Mouse (Mus musculus) embryonic facial prominence, embryonic 10.5 days (tissue): ENCODE results near the gene Cmc1. TPM values are rescaled to one million over a fixed set of nuclear protein-coding genes. Genes with fewer than 3 reads are reported as not detected.
"Not testable (repeated sequence)": the region's sequence is repeated elsewhere in the genome, so short reads cannot be mapped to it uniquely, and the experiment has no call there.

Experiments used
- DNase-seq: peaks from one replicate; pipeline ENCODE4 v3.0.0-alpha.2; 2017; ENCODE audit warnings: low spot score
- H3K27ac ChIP-seq: fragments of 300-500 bp; sonication (generic); replicated peaks from 2 replicates; pipeline ENCODE4 v1.5.1; 2016; ENCODE audit warnings: mild to moderate bottlenecking
- H3K27me3 ChIP-seq: fragments of 300-500 bp; sonication (generic); replicated peaks from 2 replicates; pipeline ENCODE4 v1.6.1; 2016; ENCODE audit warnings: low read depth, mild to moderate bottlenecking; ENCODE audit not compliant: poor library complexity, severe bottlenecking
- H3K36me3 ChIP-seq: fragments of 300-500 bp; sonication (generic); replicated peaks from 2 replicates; pipeline ENCODE4 v1.6.1; 2016; ENCODE audit warnings: mild to moderate bottlenecking, moderate library complexity
- H3K4me1 ChIP-seq: fragments of 300-500 bp; sonication (generic); 2 replicates; pipeline ENCODE4 v1.6.1; 2016
- H3K4me3 ChIP-seq: fragments of 300-500 bp; sonication (generic); 2 replicates; pipeline ENCODE4 v1.5.1; 2016; ENCODE audit warnings: mild to moderate bottlenecking, moderate library complexity
- H3K9me3 ChIP-seq: fragments of 300-500 bp; sonication (generic); 2 replicates; pipeline ENCODE4 v1.6.1; 2016; ENCODE audit warnings: mild to moderate bottlenecking
- WGBS: fragments of 180-500 bp; shearing (Covaris S2); methylation state at CpG from one replicate; pipeline ENCODE4 v1.1.7; 2016; 5-methylcytosine and 5-hydroxymethylcytosine counted together
- polyA plus RNA-seq: library from polyadenylated mRNA; unstranded; fragments of >200 nt; fragmentation: Nextera tagmentation; extraction: Ambion mirVana; gene quantifications from 2 replicates; pipeline ENCODE4 v1.2.1, GENCODE M21; 2016

Gene Cmc1
- polyA plus RNA-seq, 1 experiment from 2014 or later, result 30.9 TPM

GRCm38 (mm10) chr9:118168544-118168943 is 18.6 kb upstream of the Cmc1 start:
- H3K4me1 ChIP-seq, result no peaks in the 10 kb centered on the region
- no peaks in the 10 kb centered on the region for H3K36me3 ChIP-seq
- no peaks in the 10 kb centered on the region for H3K9me3 ChIP-seq
- 46% methylated on average over 5 of the region's 5 CpGs for WGBS
- no peak for DNase-seq
- no peak overlapping the region for H3K27ac ChIP-seq
- H3K27me3 ChIP-seq, result no peaks in the 10 kb centered on the region
- no peak overlapping the region for H3K4me3 ChIP-seq

- Histone ChIP-seq H3K9me3 (no peaks in the 10 kb centered on the region), H3K36me3 (no peaks in the 10 kb centered on the region), H3K4me1 (no peaks in the 10 kb centered on the region), H3K4me3 (no peak overlapping the region), H3K27me3 (no peaks in the 10 kb centered on the region), H3K27ac (no peak overlapping the region)
- 90% methylated on average over 6 of the region's 6 CpGs for WGBS
- DNase-seq, result no peak
Measured at GRCm38 (mm10) chr9:118167606-118168005, 17.6 kb upstream of the Cmc1 start.

DNA sequence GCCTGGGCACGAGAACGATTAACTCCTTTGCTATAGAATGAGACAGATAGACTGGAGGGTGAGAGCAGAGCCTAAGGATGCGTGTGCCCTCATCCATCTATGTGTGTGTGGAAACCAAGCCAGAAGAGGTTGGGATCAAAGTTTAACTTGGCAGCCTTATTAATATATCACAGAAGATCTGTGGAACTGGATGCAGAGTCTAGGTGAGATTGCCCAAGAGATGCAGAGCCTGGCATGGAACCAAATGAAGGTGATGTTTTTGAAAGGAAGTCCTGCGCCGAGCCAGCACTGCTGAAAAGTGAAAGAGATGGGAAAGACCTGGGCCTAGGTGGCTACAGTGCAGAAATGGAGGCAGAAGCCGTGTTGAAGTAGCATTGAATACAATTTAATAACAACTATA is 11.6 kb upstream of the Cmc1 start:
- Histone ChIP-seq H3K27me3 (no peaks in the 10 kb centered on the region), H3K36me3 (no peaks in the 10 kb centered on the region), H3K27ac (no peak overlapping the region), H3K4me1 (no peaks in the 10 kb centered on the region), H3K9me3 (no peaks in the 10 kb centered on the region), H3K4me3 (no peak overlapping the region)
- 92% methylated on average over 6 of the region's 6 CpGs for WGBS
- DNase-seq, result no peak

DNA sequence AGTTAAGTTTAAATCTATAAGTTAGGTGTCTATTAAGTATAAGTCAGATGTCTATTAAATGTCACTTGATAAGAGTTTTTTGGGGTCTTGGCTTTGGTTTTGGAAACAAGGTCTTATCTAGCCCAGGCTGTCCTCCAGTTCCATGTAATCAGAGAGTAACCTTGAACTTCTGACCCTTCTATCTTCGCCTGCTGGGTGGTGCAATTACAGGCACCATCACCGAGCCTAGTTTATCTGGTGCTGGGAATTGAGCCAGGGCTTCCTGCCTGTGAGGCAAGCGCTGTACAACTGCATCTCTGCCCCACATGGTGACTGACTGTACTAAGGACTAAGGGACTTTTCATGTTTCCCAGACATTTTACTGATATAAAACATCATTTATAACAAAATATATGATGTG is 10.0 kb upstream of the Cmc1 start:
- H3K27ac ChIP-seq, result no peak overlapping the region
- DNase-seq, result no peak
- H3K27me3 ChIP-seq, result no peaks in the 10 kb centered on the region
- WGBS, result 74% methylated on average over 3 of the region's 3 CpGs
- no peak overlapping the region for H3K4me3 ChIP-seq
- H3K9me3 ChIP-seq, result no peaks in the 10 kb centered on the region
- H3K36me3 ChIP-seq, result no peaks in the 10 kb centered on the region
- H3K4me1 ChIP-seq, result no peaks in the 10 kb centered on the region

DNA sequence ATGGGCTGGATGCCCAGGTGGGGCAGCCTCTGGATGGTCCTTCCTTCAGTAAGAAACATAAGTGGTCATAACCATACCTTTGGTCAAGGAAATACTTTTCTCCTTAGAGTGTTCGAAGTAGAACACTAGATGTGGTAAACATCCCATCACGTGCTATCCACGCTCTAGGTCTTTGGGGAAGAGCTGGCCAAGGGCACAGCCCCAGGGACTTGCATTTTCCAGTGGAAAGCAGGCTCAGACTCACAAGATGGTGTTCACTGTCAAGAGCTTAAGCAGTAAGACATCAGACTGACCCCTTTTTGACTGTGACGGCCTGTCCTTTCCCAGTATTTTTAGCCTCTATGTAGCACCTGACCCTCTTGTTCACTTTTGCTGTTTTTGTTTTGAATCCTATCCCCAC is 8.2 kb upstream of the Cmc1 start:
- Histone ChIP-seq H3K9me3 (no peaks in the 10 kb centered on the region), H3K4me1 (no peaks in the 10 kb centered on the region), H3K4me3 (no peak overlapping the region), H3K27me3 (no peaks in the 10 kb centered on the region), H3K27ac (no peak overlapping the region), H3K36me3 (no peaks in the 10 kb centered on the region)
- no peak for DNase-seq
- 95% methylated on average over 4 of the region's 4 CpGs for WGBS

DNA sequence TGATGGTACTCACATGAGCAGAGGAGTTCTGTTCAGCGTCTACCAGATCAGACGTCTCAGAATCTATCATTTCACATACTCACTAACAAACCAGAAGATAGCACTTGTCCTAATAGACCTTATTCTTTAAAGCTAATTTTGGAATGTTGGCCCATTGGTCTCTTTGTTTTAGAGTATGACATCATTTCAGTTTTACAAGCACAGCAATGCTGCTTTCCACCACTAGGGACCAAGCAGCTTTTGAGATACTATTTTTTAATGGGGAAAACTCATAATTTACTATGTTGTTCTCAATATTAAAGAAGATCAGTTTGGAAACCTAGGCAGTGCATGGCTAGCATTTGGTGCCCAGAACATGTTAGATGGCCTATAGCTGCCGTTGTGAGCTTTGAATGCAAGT is 7.3 kb upstream of the Cmc1 start:
- WGBS, result 92% methylated on average over 3 of the region's 3 CpGs
- no peak for DNase-seq
- Histone ChIP-seq H3K9me3 (no peaks in the 10 kb centered on the region), H3K27me3 (no peaks in the 10 kb centered on the region), H3K4me1 (no peaks in the 10 kb centered on the region), H3K36me3 (no peaks in the 10 kb centered on the region), H3K4me3 (no peak overlapping the region), H3K27ac (no peak overlapping the region)

- no peaks in the 10 kb centered on the region for H3K36me3 ChIP-seq
- no peak overlapping the region for H3K4me3 ChIP-seq
- H3K27me3 ChIP-seq, result no peaks in the 10 kb centered on the region
- WGBS, result 84% methylated on average over 5 of the region's 5 CpGs
- no peaks in the 10 kb centered on the region for H3K9me3 ChIP-seq
- H3K4me1 ChIP-seq, result peaks cover 6% of the 10 kb centered on the region
- H3K27ac ChIP-seq, result no peak overlapping the region
- no peak for DNase-seq
Measured at GRCm38 (mm10) chr9:118154666-118155065, 4.7 kb upstream of the Cmc1 start.

GRCm38 (mm10) chr9:118151221-118151507 is 1.2 kb upstream of the Cmc1 start:
- DNase-seq, result no peak
- Histone ChIP-seq H3K4me3 (no peak overlapping the region), H3K27ac (no peak overlapping the region), H3K4me1 (peaks cover 6% of the 10 kb centered on the region), H3K27me3 (no peaks in the 10 kb centered on the region), H3K36me3 (no peaks in the 10 kb centered on the region), H3K9me3 (no peaks in the 10 kb centered on the region)
- 96% methylated on average over 1 of the region's 1 CpGs for WGBS

GRCm38 (mm10) chr9:118150429-118151220 is 648 bp upstream of the Cmc1 start:
- Histone ChIP-seq H3K9me3 (no peaks in the 10 kb centered on the region), H3K4me3 (peak overlapping the region; percentile 84), H3K27me3 (no peaks in the 10 kb centered on the region), H3K4me1 (peaks cover 6% of the 10 kb centered on the region), H3K27ac (peak overlapping the region; percentile 95), H3K36me3 (no peaks in the 10 kb centered on the region)
- WGBS, result 87% methylated on average over 20 of the region's 20 CpGs
- DNase-seq, result peak; percentile 11

GRCm38 (mm10) chr9:118140356-118140755 is 9.6 kb downstream of the Cmc1 start:
- not testable (repeated sequence) for H3K4me1 ChIP-seq
- 92% methylated on average over 3 of the region's 3 CpGs for WGBS

DNA sequence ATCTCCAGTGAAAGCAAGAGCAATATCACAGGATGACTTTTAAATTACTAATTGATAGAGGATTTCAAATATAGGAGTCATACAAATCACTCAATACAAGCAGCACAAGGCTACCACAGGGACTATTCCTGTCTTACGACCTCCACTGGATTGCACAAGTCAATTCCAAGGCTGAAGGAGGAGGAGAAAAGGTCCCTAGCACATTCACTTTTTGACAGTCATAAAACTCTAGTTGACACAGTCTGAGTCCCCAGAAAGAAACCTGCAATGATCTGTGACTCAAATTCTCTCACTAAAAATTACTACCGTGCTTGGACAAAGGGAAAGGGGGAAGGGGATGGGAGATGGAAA is 39.6 kb downstream of the Cmc1 start:
- no peak overlapping the region for H3K27ac ChIP-seq
- no peak for DNase-seq
- no peak overlapping the region for H3K4me3 ChIP-seq
- peaks cover 6% of the 10 kb centered on the region; the same call in 1 of the 2 replicates for H3K36me3 ChIP-seq
- 89% methylated on average over 2 of the region's 2 CpGs for WGBS
- H3K27me3 ChIP-seq, result no peaks in the 10 kb centered on the region
- H3K9me3 ChIP-seq, result no peaks in the 10 kb centered on the region
- H3K4me1 ChIP-seq, result no peaks in the 10 kb centered on the region

More at GRCm38 (mm10) chr9:118140356-118140755, 9.6 kb downstream of the Cmc1 start:
- not testable (repeated sequence) for H3K27me3 ChIP-seq, H3K9me3 ChIP-seq, H3K4me3 ChIP-seq, H3K27ac ChIP-seq, DNase-seq
- peaks cover 26% of the 10 kb centered on the region for H3K36me3 ChIP-seq

DNA sequence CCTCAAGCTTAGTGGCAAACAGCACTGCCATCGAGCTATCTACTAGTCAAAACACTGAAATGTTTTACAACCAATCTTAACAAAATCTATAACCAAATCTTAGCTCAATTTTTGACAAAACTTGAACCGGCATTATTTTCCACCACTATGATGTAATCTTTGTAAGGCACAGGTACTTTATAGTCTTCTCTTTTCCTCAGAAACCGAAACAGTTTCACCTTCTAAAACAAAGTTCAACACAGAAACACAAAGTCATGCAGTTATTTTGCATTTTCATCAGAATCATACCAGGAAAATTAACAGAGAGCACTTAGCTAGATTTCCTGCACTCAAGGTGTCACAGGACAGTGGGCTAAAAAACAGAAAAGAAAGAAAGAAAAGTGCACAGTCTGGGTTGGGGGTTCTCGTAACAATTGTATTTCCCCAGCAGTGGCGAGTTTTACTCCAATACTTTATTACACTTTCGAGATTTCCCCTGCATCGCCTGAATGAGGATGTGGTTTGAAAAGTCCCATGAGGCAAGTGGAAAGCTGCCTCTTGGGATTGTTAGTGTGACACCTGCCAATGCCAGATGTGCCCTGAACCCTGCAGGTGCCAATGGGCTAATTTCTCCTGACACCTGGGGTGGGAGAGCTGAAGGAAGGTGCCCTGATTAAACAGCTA is 40.1 kb downstream of the Cmc1 start:
- WGBS, result 89% methylated on average over 7 of the region's 7 CpGs
- H3K27ac ChIP-seq, result no peak overlapping the region
- H3K36me3 ChIP-seq, result peaks cover 5% of the 10 kb centered on the region; the same call in 1 of the 2 replicates
- no peak overlapping the region for H3K4me3 ChIP-seq
- no peaks in the 10 kb centered on the region for H3K9me3 ChIP-seq
- no peaks in the 10 kb centered on the region for H3K4me1 ChIP-seq
- no peaks in the 10 kb centered on the region for H3K27me3 ChIP-seq
- no peak for DNase-seq

GRCm38 (mm10) chr9:118108527-118109011 is 41.4 kb downstream of the Cmc1 start:
- WGBS, result 65% methylated on average over 4 of the region's 4 CpGs
- Histone ChIP-seq H3K27ac (no peak overlapping the region), H3K4me3 (no peak overlapping the region), H3K9me3 (no peaks in the 10 kb centered on the region), H3K27me3 (no peaks in the 10 kb centered on the region), H3K36me3 (peaks cover 2% of the 10 kb centered on the region; the same call in 1 of the 2 replicates), H3K4me1 (no peaks in the 10 kb centered on the region)
- DNase-seq, result no peak
